Mouse (Mus musculus) thymus, postnatal 36 days (tissue): ENCODE data around the gene Myh11.

Experiments used
- DNase-seq, 2 experiments: peaks; one replicate each; pipeline ENCODE4 v3.0.0; 2022; ENCODE audit warnings: mixed read lengths in 2 of 2

The Myh11 gene

DNA sequence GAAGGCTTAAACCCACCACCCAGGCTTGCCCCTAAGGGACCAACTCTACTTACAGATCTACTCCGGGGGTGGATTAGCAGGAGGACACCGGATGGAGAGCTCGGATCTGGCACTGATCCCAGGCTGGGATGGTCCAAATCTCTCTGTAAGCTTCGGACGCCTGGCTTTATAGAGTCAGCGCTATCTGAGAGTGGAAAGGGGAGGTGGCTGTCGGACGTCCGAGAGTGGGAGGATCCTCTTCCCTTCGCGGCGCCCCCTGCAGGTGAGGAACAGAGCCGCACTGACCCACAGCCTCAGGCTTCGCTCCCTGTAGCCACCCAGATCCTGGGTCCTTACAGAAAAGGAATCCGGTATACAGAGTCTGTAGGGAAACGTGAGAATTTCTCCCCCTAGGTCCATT lies at the start of gene Myh11:
Myh11 (minus strand) TSS at position 150 of the 400 bp plus-strand sequence.
- DNase-seq = peak; percentile 22 to 32

- DNase-seq = no peak
Observed at GRCm38 (mm10) chr16:14328156-14328555, 37.0 kb upstream of the Myh11 start.

DNA sequence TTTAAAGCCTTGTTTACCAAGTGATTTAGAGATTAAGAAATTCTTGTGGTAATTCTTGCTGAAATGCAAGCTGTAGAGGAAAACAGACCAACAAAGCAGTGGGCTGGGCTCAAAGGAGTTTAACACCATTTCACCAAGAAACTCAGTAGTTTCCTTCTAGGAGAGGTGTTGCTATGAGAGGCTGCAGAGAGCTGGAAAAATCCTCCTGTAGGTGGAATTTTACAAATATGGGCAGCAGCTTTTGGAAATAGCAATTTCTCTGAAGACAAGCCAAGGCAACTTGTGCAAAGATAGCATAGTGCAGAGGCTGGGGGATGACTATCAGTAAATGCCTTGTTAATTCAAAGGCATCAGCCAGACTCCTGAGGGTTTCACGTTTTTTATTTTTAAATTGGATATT lies 29.3 kb upstream of the Myh11 start:
- DNase-seq = no peak

GRCm38 (mm10) chr16:14319681-14320080 lies 28.5 kb upstream of the Myh11 start:
- no peak for DNase-seq

GRCm38 (mm10) chr16:14316884-14317876 lies 26.0 kb upstream of the Myh11 start, which contains the start of gene Fopnl:
TSS of gene Fopnl (minus strand) at chr16:14317405.
- DNase-seq = peak; percentile 91 to 95

DNA sequence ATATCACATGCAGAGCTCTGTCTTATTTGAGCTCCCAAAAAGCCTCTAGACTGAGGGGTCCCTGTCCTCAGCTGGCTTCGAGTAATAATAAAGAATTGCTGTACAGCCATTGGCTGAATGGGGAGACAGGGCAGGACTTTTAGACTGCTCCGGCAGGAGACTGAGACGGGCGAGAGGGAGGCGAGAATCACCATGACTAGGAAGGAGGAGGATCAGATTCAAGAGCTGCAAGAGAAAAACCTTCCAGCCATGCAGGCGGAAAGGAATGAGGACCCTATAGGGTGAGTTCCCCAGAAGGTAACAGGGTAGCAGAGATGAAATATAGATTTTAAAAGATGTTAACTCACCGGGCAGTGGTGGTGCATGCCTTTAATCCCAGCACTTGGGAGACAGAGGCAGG lies 21.7 kb upstream of the Myh11 start:
- no peak for DNase-seq

DNA sequence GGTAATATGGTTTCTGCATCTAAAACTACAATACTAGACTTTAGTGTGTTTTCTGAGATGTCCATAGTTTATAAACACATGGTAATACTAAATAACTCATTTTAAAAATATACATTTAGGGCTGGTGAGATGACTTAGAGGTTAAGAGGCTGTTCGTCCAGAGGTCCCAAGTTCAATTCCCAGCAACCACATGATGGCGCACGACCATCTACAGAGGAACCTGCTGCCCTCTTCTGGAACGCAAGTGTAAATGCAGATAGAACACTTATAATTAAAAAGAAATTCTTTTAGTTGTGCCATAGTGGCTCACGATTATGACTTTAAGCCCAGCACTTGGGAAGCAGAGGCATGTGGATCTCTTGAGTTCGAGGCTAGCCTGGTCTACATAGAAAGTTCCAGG lies 20.2 kb upstream of the Myh11 start:
- peak; percentile 32 to 33 for DNase-seq

DNA sequence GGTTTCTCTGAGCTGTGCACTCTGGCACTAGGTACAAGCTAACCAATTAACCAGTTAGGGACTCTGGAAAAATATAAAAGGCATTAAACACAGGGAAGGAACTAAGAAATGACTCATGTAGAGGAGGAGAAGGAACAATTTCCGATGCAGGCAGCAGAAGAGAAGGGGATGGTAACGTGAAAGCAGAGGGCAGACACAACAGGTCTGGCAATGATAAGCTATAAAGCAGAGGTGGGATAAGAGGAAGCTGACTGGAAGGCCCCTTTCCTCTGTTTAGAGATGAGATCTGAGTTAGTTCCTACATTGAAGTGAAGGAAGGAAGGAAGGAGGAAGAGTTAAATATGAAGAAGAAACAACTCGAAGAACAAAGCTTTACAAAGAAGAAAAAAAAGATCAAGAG lies 18.7 kb upstream of the Myh11 start:
- DNase-seq = no peak

DNA sequence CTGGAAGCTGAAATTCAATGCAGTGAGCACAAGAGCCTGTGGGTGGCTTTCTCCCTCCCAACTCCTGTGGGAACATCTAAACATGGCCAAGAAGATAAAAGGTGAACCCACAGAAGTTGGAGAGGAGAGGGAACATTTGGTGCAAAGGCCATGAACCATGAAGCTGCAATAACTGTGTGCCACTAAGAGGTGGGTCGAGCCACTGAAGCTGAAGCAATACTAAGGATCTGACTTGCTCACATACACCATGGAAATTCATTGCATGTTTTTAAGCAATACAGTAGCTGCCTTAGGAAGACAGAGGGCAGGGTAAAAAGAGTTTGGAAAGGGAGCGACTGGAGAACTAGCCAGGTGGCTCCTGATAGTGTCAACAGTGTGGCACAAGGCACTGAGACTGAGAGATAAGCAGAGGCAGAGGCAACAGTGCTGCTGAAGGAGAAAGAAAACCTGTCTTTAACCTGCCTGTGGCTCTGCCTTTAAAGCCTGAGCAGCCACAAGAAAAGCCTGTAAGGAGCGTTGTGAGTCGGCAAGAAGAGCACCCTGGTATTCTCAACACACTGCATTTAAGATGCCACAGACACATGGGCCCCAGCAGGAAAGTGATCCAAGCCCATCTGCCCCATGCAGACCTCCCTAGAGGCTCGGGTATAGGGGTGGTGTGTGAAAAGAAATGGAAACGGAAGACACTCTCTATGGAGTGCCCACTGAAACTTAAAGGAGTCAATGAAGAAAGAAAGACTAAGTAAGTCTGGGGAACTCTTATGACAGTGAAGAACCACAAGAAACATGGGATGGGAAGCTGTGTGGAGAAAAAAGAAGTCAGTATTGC lies 17.3 kb upstream of the Myh11 start:
- no peak for DNase-seq

DNA sequence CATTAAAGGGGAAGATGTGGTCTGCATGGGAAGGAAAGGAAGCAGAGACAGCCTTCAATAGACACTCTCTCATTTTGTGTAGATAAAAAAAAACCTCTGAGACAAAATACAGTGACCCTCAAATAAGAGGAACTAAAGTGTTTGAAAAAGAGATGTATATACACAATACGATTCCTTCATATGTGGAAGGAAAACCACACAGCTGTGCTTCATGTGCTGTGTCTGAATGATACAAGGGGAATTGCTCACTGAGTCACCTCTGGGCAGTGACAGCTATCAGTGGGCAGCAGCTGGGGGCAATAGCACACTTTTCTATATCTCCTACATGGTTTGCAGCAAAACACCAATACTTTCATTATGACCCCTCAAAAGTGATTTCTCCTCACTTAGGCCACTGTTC lies 16.2 kb upstream of the Myh11 start:
- DNase-seq = no peak

GRCm38 (mm10) chr16:14306451-14306850 lies 15.3 kb upstream of the Myh11 start:
- no peak for DNase-seq

DNA sequence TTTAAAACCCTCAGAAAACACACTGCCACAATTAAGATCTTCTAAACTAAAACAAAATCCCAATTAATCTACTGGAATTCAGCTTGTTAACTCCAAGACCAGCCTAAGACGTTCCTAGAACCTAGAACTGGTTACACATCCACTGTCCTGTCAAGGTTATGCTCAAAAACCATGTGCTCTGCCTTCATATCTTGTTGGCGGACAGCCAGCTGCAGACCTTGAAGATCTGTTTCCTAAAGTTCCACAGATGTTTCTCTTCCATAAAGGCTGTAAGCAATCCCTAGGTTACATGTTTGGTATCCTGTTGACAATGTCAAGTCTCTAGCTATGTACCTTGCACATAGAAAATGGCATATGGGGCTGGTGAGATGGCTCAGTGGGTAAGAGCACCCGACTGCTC lies 13.6 kb upstream of the Myh11 start:
- no peak for DNase-seq

DNA sequence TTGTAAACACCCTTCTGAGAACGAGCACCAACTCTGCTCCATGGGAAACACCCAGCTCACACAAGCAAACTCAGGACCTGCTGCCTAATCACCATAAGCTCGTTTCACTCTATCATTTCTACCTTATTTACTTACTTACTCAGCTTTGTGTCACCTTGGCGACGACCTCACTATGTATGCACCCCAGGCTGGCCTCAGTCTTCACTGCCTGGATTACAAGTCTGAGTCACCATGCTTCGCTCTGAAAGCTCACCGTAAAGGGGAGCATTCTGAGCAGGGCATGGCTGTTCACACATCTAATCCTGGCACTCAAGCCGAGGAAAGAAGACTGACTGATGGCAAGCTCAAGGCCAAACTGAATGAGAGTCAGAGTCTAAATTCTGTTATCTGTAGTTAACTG lies 12.5 kb upstream of the Myh11 start:
- DNase-seq = no peak

DNA sequence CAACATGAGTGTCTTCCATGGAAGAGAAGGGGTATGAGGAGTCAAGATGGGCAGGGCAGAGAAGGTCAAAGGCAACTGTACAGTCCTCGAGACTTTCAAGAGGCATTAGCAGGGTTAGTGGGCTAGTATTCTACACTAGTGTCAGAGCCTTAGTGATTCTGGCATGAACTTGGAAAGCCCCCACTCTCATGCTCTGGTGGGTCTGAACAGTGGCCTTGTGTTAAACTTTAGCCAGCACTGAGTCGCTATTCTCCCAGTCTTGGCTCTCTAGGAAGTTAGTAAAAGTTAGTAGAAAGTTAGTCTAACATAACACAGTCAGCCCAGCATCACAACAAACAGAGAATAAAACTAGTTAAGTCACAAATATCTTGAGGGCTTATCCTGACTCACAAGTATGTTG lies 12.0 kb upstream of the Myh11 start:
- no peak for DNase-seq

- DNase-seq = no peak
Observed at GRCm38 (mm10) chr16:14298461-14298860, 7.3 kb upstream of the Myh11 start.

- no peak for DNase-seq
Observed at GRCm38 (mm10) chr16:14297746-14298145, 6.6 kb upstream of the Myh11 start.

- no peak for DNase-seq
Observed at GRCm38 (mm10) chr16:14297137-14297536, 6.0 kb upstream of the Myh11 start.

DNA sequence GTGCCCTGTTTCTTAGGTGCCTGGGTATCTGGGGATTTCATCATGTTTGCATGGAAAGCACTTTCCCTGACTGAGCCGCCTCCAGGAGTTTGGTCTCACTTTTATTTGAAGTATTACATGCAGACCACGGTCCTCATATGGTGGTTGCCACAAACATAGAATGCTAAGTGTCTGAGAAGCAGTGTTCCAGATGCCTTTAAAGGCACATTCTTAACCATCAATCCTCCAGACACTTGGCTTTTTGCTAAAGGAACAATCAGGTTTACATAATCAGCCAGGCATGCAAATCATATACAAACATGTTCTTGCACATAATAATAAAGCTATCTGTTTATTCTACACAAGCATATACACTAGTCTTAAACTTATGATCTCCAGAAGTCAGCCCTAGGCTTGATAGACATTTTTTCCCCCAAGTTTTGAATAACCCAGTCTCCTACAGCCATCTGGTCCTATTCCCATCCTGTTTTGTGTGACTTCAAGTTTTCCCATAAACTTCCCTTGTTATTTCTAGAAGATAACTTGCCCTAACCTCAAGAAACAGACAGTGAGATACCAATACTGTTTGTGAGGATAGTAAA lies 5.5 kb upstream of the Myh11 start:
- no peak for DNase-seq

DNA sequence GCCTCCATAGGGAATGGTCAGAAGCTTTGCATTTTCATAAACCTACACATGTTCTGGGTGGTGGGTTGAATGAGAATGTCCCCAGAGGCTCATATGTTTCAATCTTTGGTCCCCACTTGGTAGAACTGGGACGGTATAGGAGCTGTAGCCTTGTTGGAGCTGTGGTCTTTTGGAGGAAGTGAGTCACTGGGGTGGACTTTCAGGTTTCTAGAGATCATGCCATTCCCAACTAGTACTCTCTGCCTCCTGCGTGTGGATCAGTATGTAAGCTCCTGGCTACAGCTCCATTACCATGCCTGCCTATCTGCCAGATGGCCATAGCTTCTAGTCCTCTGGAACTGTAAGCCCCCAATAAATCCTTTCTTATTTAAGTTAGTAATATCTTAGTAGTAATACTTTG lies 4.1 kb upstream of the Myh11 start:
- DNase-seq = no peak

- no peak for DNase-seq
Observed at GRCm38 (mm10) chr16:14292205-14293199, 1.3 kb upstream of the Myh11 start.

- DNase-seq = no peak
Observed at GRCm38 (mm10) chr16:14272374-14272965, 18.7 kb downstream of the Myh11 start.
